Mouse (Mus musculus): ENCODE results near the gene Bbs12.

- TF ChIP-seq CTCF (IDR thresholded peaks at IDR 0.05) (no peak), EP300 (IDR thresholded peaks at IDR 0.05) (0 out of 2 replicates have a peak, but pooled peaks have one; percentile 13)
These were observed 53.6 kb downstream of the Bbs12 start for GRCm38 (mm10) chr3:37365976-37366375.
